Mouse (Mus musculus): ENCODE measurements around the gene Ttc28.

Ttc28 gene

GRCm38 (mm10) chr5:110888596-110888995, 9.0 kb downstream of the Ttc28 start:
- no peak for DNase-seq (ENCODE audit: low spot score)

- no peak for DNase-seq (ENCODE audit: low spot score)
These were observed 10.3 kb downstream of the Ttc28 start for GRCm38 (mm10) chr5:110889945-110890344.

GRCm38 (mm10) chr5:110890561-110890960, 11.0 kb downstream of the Ttc28 start:
- DNase-seq (ENCODE audit: low spot score), result no peak

GRCm38 (mm10) chr5:110897114-110897788, 17.6 kb downstream of the Ttc28 start:
- no peak for DNase-seq (ENCODE audit: low spot score)

- DNase-seq (ENCODE audit: low spot score), result no peak
These were observed 18.6 kb downstream of the Ttc28 start for GRCm38 (mm10) chr5:110898169-110898568.

- DNase-seq (ENCODE audit: low spot score), result no peak
These were observed 19.2 kb downstream of the Ttc28 start for GRCm38 (mm10) chr5:110898785-110899184.

GRCm38 (mm10) chr5:110900331-110900730, 20.7 kb downstream of the Ttc28 start:
- no peak for DNase-seq (ENCODE audit: low spot score)

GRCm38 (mm10) chr5:110906708-110907107, 27.1 kb downstream of the Ttc28 start:
- no peak for DNase-seq (ENCODE audit: low spot score)

GRCm38 (mm10) chr5:110908879-110909278, 29.3 kb downstream of the Ttc28 start:
- DNase-seq (ENCODE audit: low spot score), result no peak

- DNase-seq (ENCODE audit: low spot score), result no peak
These were observed 30.5 kb downstream of the Ttc28 start for GRCm38 (mm10) chr5:110909955-110910589.

GRCm38 (mm10) chr5:110914859-110915258, 35.3 kb downstream of the Ttc28 start:
- DNase-seq (ENCODE audit: low spot score), result no peak

GRCm38 (mm10) chr5:110916241-110916640, 36.6 kb downstream of the Ttc28 start:
- no peak for DNase-seq (ENCODE audit: low spot score)

GRCm38 (mm10) chr5:110919541-110919940, 39.9 kb downstream of the Ttc28 start:
- no peak for DNase-seq (ENCODE audit: low spot score)

GRCm38 (mm10) chr5:110923336-110923735, 43.7 kb downstream of the Ttc28 start:
- no peak for DNase-seq (ENCODE audit: low spot score)

- no peak for DNase-seq (ENCODE audit: low spot score)
These were observed 45.0 kb downstream of the Ttc28 start for GRCm38 (mm10) chr5:110924636-110925035.

- DNase-seq (ENCODE audit: low spot score), result no peak
These were observed 46.2 kb downstream of the Ttc28 start for GRCm38 (mm10) chr5:110925804-110926203.

GRCm38 (mm10) chr5:110928289-110928688, 48.7 kb downstream of the Ttc28 start:
- DNase-seq (ENCODE audit: low spot score), result no peak

- DNase-seq (ENCODE audit: low spot score), result no peak
These were observed 49.7 kb downstream of the Ttc28 start for GRCm38 (mm10) chr5:110929306-110929705.

- DNase-seq (ENCODE audit: low spot score), result no peak
These were observed 57.0 kb downstream of the Ttc28 start for GRCm38 (mm10) chr5:110936606-110937005.

- no peak for DNase-seq (ENCODE audit: low spot score)
These were observed 64.7 kb downstream of the Ttc28 start for GRCm38 (mm10) chr5:110944326-110944725.

- DNase-seq (ENCODE audit: low spot score), result no peak
These were observed 69.1 kb downstream of the Ttc28 start for GRCm38 (mm10) chr5:110948476-110949399.

- no peak for DNase-seq (ENCODE audit: low spot score)
These were observed 70.2 kb downstream of the Ttc28 start for GRCm38 (mm10) chr5:110949791-110950190.

GRCm38 (mm10) chr5:110958196-110958595, 78.6 kb downstream of the Ttc28 start:
- no peak for DNase-seq (ENCODE audit: low spot score)

All from spleen, adult 12 weeks (tissue).